Mouse (Mus musculus) adrenal gland, adult 18-20 months (tissue): ENCODE measurements around the gene Mrvi1. TPM values are rescaled to one million over a fixed set of nuclear protein-coding genes. Genes with fewer than 3 reads are reported as not detected.

Experiments
- DNase-seq, 2 experiments: peaks; one replicate each; pipeline ENCODE4 v3.0.0; 2021 to 2022; ENCODE audit warnings: low spot score in 2 of 2
- total RNA-seq, 2 experiments: library from RNA; stranded (reverse); gene quantifications; 1 replicate in 1 of 2; 2 replicates in 1 of 2; pipeline ENCODE4 v1.2.3; 2021

The Mrvi1 gene
- total RNA-seq, 2 experiments from 2014 or later: 11.5 to 12.8 TPM

- DNase-seq: no peak
Observed at GRCm38 (mm10) chr7:110840332-110840731, 141.9 kb downstream of the Mrvi1 start.

GRCm38 (mm10) chr7:110834522-110834921, 147.7 kb downstream of the Mrvi1 start:
- DNase-seq: no peak

- DNase-seq: no peak
Observed at GRCm38 (mm10) chr7:110834018-110834417, 148.2 kb downstream of the Mrvi1 start.

GRCm38 (mm10) chr7:110833024-110833423, 149.2 kb downstream of the Mrvi1 start:
- DNase-seq: no peak

DNA sequence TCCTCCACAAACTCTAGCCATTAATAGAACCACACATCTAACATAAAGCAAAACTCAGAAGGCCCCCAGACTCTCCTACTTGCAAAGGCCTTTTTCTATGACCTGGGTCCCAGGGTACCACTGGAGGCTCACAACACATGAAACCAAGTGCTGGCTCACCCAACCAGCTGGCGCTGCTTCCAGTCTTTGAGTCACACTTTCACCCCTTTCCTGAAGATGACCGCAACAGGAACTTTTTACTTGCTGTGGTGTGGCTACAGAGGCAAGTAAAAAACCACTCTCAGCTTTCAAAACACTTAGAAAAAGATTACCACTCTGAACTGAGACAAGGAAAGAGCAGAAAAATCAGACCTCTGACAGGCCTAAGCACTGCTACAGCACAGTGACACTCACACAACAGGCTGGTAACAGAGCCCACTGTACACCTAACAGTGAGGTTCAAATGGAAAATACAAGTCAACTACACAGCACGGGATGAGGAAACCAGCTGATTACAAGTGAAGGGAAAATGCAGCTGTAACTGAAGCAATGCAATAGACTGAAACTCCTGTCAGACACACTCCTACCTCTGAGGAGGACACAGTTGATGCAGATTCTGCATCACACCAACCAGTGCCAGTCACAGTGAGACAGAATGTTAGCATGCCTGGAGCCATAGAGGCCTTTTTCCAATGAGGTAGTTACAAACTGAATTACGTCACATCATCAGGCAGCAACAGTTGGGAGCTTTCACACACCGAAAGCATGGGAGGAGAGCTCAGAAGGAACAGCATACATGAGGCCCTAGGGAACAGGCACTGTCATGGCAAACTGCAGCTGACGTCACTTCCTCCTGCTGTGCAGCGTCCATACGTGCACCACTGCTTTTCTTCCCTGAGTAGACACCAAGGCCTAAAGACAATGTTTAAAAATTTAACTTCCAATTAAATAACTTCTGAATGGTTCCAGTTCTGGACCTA, 158.0 kb downstream of the Mrvi1 start:
- DNase-seq: no peak

DNA sequence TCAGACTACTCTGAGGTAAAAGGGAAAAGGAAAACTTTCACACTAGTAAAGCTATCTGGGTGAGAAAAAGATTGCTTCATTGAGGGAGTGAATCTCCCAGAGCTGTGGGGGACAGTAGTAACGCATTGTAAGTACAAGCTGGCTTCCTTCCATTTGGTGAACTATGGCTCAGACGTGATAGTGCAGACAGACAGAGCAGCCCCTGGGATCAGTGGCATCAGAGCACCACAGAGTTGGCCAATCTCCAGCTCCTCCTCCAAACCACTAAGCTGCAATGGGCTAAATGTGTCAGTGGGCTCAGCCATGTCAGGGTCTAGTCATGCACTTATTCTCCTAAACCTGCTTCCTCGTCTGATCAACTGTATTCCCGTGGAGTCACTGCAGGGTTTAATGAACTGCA, 158.7 kb downstream of the Mrvi1 start:
- DNase-seq: no peak

- DNase-seq: no peak
Observed at GRCm38 (mm10) chr7:110823076-110823475, 159.2 kb downstream of the Mrvi1 start.

GRCm38 (mm10) chr7:110822055-110822454, 160.2 kb downstream of the Mrvi1 start:
- no peak for DNase-seq

DNA sequence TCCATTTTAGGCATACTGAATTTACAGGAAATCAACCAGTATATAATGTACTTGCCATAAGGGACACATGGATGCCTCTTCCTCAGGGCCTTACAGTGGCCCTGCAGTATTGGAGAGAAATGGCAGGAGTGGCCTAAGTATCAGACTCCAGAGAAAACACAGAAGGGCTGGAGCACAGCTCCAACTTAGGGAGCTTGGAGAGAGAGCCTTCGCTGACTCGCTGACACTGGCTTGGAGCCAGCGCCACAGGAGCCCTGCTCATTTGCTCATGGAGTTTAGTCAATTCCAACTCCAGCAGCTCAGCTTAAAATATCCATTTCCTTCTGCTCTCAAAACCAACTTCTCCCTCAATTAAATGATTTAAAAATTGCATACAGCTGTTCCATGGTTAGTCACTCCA, 160.6 kb downstream of the Mrvi1 start:
- peak; percentile 53 to 55 for DNase-seq

DNA sequence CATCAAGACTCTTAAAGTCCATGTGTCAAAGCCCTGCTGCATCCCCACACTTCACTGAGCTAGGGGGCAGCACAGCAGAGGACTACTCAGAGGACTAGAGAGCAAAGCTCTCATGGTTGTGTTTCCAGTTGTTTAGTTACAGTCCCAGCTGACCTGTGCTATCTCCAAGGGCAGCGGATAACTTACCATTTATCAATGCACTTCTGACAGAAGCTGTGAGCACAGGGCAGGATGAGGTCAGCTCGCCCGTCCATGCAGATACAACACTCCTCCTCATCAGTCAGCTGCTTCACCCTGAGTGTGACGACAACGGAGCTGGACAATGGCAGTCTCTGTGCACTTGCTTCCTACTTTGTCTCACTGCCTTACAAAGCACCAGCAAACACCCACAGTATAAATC, 161.2 kb downstream of the Mrvi1 start:
- no peak for DNase-seq

GRCm38 (mm10) chr7:110818787-110819350, 163.4 kb downstream of the Mrvi1 start:
- no peak for DNase-seq

Other genes starting within 250 kb of the Mrvi1 start
- gene Ampd3, start 214.3 kb downstream of the Mrvi1 start, total RNA-seq: 10 to 100 TPM; 18.8 to 22.6 TPM
- 10 to 100 TPM; 51.6 to 79.2 TPM for gene Rnf141, start 138.0 kb downstream of the Mrvi1 start, total RNA-seq
- gene Lyve1, start 119.2 kb downstream of the Mrvi1 start, total RNA-seq: 10 to 100 TPM; 11.3 to 19.0 TPM
- gene Ctr9, start 46.5 kb upstream of the Mrvi1 start, total RNA-seq: 10 to 100 TPM; 44.4 to 48.3 TPM
- 1,000 to 10,000 TPM in 1 of 2 experiments, 100 to 1,000 TPM in 1; 957 to 1,079 TPM for gene Eif4g2, start 100.6 kb upstream of the Mrvi1 start, total RNA-seq